Comparison of ENCODE assay signal across 8 mouse cellular contexts in genomic region chr9:110652963-110653654, GRCm38 (mm10). TPM values are rescaled to one million over a fixed set of nuclear protein-coding genes. Genes with fewer than 3 reads are reported as not detected.
DNase-seq lines count a peak whose midpoint lies in the region; ATAC-seq and TF ChIP-seq lines count a peak whose summit lies in the region.

No protein-coding gene starts in this region.

- peak overlapping the region; percentile 70 for H3K4me3 ChIP-seq in heart, embryonic 13.5 days
- H3K4me3 ChIP-seq in heart, postnatal 0 days (ENCODE audit: low read depth, low read length) = peak overlapping the region; percentile 57
- H3K4me3 ChIP-seq in macrophage (ENCODE audit: inconsistent target) = peak overlapping the region; percentile 55

- H3K36me3 ChIP-seq in heart, embryonic 13.5 days = no peaks in the 10 kb centered on the region
- H3K36me3 ChIP-seq in heart, postnatal 0 days (replicated peaks; ENCODE audit: control insufficient read depth, insufficient read depth, low read length) = no peaks in the 10 kb centered on the region
- no peaks in the 10 kb centered on the region for H3K36me3 ChIP-seq in macrophage (ENCODE audit: inconsistent target)

- DNase-seq in heart, postnatal 4 days = no peak
- peak; percentile 35 for DNase-seq in ES-CJ7 (ENCODE audit: low read depth, low spot score)
- no peak for DNase-seq in heart, postnatal 0 days (ENCODE audit: low spot score)
- DNase-seq in gastrocnemius, postnatal 36 days = no peak
- no peak for DNase-seq in right cerebral cortex, postnatal 14 days

- no peak overlapping the region for H3K27ac ChIP-seq in heart, embryonic 13.5 days (replicated peaks)
- peak overlapping the region; percentile 49 for H3K27ac ChIP-seq in heart, postnatal 0 days (ENCODE audit: low read depth)
- H3K27ac ChIP-seq in macrophage = peak overlapping the region; percentile 17; the same call in 1 of the 2 replicates

- H3K27me3 ChIP-seq in heart, embryonic 13.5 days (replicated peaks) = peaks cover 26% of the 10 kb centered on the region
- no peaks in the 10 kb centered on the region for H3K27me3 ChIP-seq in heart, postnatal 0 days (ENCODE audit: control insufficient read depth, insufficient read depth, low read length)

- H3K4me1 ChIP-seq in heart, embryonic 13.5 days = peaks cover 48% of the 10 kb centered on the region
- H3K4me1 ChIP-seq in heart, postnatal 0 days (ENCODE audit: control insufficient read depth, insufficient read depth) = peaks cover 17% of the 10 kb centered on the region

- WGBS in heart, embryonic 13.5 days = 21% methylated on average over 14 of the region's 14 CpGs
- WGBS in heart, postnatal 0 days = 21% methylated on average over 14 of the region's 14 CpGs
- WGBS in macrophage (ENCODE audit: missing documents) = 4% methylated on average over 14 of the region's 14 CpGs

- ATAC-seq in heart, embryonic 13.5 days (ENCODE audit: extremely low read depth, insufficient number of reproducible peaks, low FRiP score, low TSS enrichment) = no peak
- no peak for ATAC-seq in heart, postnatal 0 days (ENCODE audit: insufficient read depth, low read depth)
- no peak for ATAC-seq in monocyte, adult 5-6 weeks (replicated peaks; ENCODE audit: insufficient number of reproducible peaks, low FRiP score, low TSS enrichment, poor library complexity, severe bottlenecking)

- no peak for TF ChIP-seq EP300 in heart, postnatal 0 days (IDR thresholded peaks at IDR 0.05; ENCODE audit: low read depth)

- intact Hi-C loops in gastrocnemius, postnatal 36 days (cut with DNase I) = no loop called here

- peak overlapping the region; percentile 83 for H3K9ac ChIP-seq in heart, embryonic 13.5 days
- H3K9ac ChIP-seq in heart, postnatal 0 days (replicated peaks; ENCODE audit: low read depth, low read length) = peak overlapping the region; percentile 53

- TF ChIP-seq CTCF in heart, postnatal 0 days (IDR thresholded peaks at IDR 0.05; ENCODE audit: low read depth) = no peak

- H3K79me2 ChIP-seq in macrophage (ENCODE audit: inconsistent target) = peaks cover 58% of the 10 kb centered on the region

- H3K9me3 ChIP-seq in heart, embryonic 13.5 days = no peaks in the 10 kb centered on the region
- no peaks in the 10 kb centered on the region for H3K9me3 ChIP-seq in heart, postnatal 0 days (replicated peaks; ENCODE audit: control insufficient read depth, low read length)

- H3K4me2 ChIP-seq in heart, embryonic 13.5 days = peak overlapping the region; percentile 91
- H3K4me2 ChIP-seq in heart, postnatal 0 days (ENCODE audit: low read depth, low read length) = peak overlapping the region; percentile 80

RNA-seq across cellular contexts. Expression of gene Nbeal2, which starts 0.9 kb away (rescaled TPM):
- polyA plus RNA-seq in heart, embryonic 13.5 days (2015; fragmentation: Nextera tagmentation; extraction: Ambion mirVana) = 1.3 and 1.8 TPM in 2 replicates
- total RNA-seq in heart, postnatal 4 days (2021) = 1 to 10 TPM; 7.4 to 8.6 TPM
- total RNA-seq in heart, postnatal 0 days (2014; rRNA removed; ENCODE audit: low replicate concordance) = 11.5 and 12.9 TPM in 2 replicates
- polyA plus RNA-seq in heart, postnatal 0 days (2015; fragmentation: Nextera tagmentation; extraction: Ambion mirVana) = 1.2 and 1.6 TPM in 2 replicates
- total RNA-seq in macrophage (2018; cell fraction: chromatin; rRNA removed) = 100 to 1,000 TPM in 12 of 26 experiments, 10 to 100 TPM in 13, 1 to 10 TPM in 1; 6.2 to 170 (median 78.6) TPM
- 10 to 100 TPM in 22 of 26 experiments, 1 to 10 TPM in 4; 7.3 to 21.7 (median 15.4) TPM for total RNA-seq in macrophage (2018; cell fraction: cytosol; rRNA removed)
- 10 to 100 TPM in 23 of 26 experiments, 1 to 10 TPM in 3; 6.0 to 71.7 (median 37.9) TPM for total RNA-seq in macrophage (2018; cell fraction: nucleus; rRNA removed)
- polyA plus RNA-seq in macrophage (2018) = 8.6 to 16.6 TPM (median 14.0 TPM) in 3 replicates
- total RNA-seq in monocyte, adult 5-6 weeks (2017) = 63.7 to 114 TPM (median 92.9 TPM) in 3 replicates
- total RNA-seq in gastrocnemius, postnatal 36 days (2021) = 1 to 10 TPM; 3.3 to 3.6 TPM

RNA-seq across cellular contexts. Expression of gene Ccdc12, which starts 3.2 kb away (rescaled TPM):
- 119 and 136 TPM in 2 replicates for polyA plus RNA-seq in heart, embryonic 13.5 days (2015; fragmentation: Nextera tagmentation; extraction: Ambion mirVana)
- 10 to 100 TPM; 79.8 to 88.6 TPM for total RNA-seq in heart, postnatal 4 days (2021)
- 52.9 and 95.9 TPM in 2 replicates for total RNA-seq in heart, postnatal 0 days (2014; rRNA removed; ENCODE audit: low replicate concordance)
- polyA plus RNA-seq in heart, postnatal 0 days (2015; fragmentation: Nextera tagmentation; extraction: Ambion mirVana) = 134 and 143 TPM in 2 replicates
- 100 to 1,000 TPM in 17 of 26 experiments, 10 to 100 TPM in 9; 46.5 to 229 (median 117) TPM for total RNA-seq in macrophage (2018; cell fraction: chromatin; rRNA removed)
- total RNA-seq in macrophage (2018; cell fraction: cytosol; rRNA removed) = 100 to 1,000 TPM; 104 to 201 (median 145) TPM
- 100 to 1,000 TPM in 17 of 26 experiments, 10 to 100 TPM in 9; 43.2 to 258 (median 124) TPM for total RNA-seq in macrophage (2018; cell fraction: nucleus; rRNA removed)
- 80.9 to 152 TPM (median 147 TPM) in 3 replicates for polyA plus RNA-seq in macrophage (2018)
- 162 to 274 TPM (median 251 TPM) in 3 replicates for total RNA-seq in monocyte, adult 5-6 weeks (2017)
- total RNA-seq in gastrocnemius, postnatal 36 days (2021) = 10 to 100 TPM; 45.1 to 48.1 TPM

RNA-seq across cellular contexts. Expression of gene Nradd, which starts 28.9 kb away (rescaled TPM):
- 23.4 and 25.6 TPM in 2 replicates for polyA plus RNA-seq in heart, embryonic 13.5 days (2015; fragmentation: Nextera tagmentation; extraction: Ambion mirVana)
- total RNA-seq in heart, postnatal 4 days (2021) = 1 to 10 TPM; 4.2 to 4.6 TPM
- 7.9 and 22.8 TPM in 2 replicates for total RNA-seq in heart, postnatal 0 days (2014; rRNA removed; ENCODE audit: low replicate concordance)
- 10.4 and 11.5 TPM in 2 replicates for polyA plus RNA-seq in heart, postnatal 0 days (2015; fragmentation: Nextera tagmentation; extraction: Ambion mirVana)
- total RNA-seq in macrophage (2018; cell fraction: chromatin; rRNA removed) = 1 to 10 TPM in 20 of 26 experiments, not detected in 6; 1.3 to 8.1 (median 3.5) TPM
- total RNA-seq in macrophage (2018; cell fraction: cytosol; rRNA removed) = 1 to 10 TPM in 25 of 26 experiments, under 1 TPM in 1; 0.95 to 2.8 (median 1.6) TPM
- 1 to 10 TPM in 23 of 26 experiments, under 1 TPM in 2, not detected in 1; 0.67 to 7.7 (median 1.9) TPM for total RNA-seq in macrophage (2018; cell fraction: nucleus; rRNA removed)
- polyA plus RNA-seq in macrophage (2018) = 0.95 to 4.3 TPM (median 2.3 TPM) in 3 replicates
- total RNA-seq in monocyte, adult 5-6 weeks (2017) = 5.9 to 10.5 TPM (median 9.9 TPM) in 3 replicates
- 1 to 10 TPM in 1 of 2 experiments, under 1 TPM in 1; 0.91 to 1.2 TPM for total RNA-seq in gastrocnemius, postnatal 36 days (2021)
